8 mouse cellular contexts compared by ENCODE assay signal in the genomic region with DNA sequence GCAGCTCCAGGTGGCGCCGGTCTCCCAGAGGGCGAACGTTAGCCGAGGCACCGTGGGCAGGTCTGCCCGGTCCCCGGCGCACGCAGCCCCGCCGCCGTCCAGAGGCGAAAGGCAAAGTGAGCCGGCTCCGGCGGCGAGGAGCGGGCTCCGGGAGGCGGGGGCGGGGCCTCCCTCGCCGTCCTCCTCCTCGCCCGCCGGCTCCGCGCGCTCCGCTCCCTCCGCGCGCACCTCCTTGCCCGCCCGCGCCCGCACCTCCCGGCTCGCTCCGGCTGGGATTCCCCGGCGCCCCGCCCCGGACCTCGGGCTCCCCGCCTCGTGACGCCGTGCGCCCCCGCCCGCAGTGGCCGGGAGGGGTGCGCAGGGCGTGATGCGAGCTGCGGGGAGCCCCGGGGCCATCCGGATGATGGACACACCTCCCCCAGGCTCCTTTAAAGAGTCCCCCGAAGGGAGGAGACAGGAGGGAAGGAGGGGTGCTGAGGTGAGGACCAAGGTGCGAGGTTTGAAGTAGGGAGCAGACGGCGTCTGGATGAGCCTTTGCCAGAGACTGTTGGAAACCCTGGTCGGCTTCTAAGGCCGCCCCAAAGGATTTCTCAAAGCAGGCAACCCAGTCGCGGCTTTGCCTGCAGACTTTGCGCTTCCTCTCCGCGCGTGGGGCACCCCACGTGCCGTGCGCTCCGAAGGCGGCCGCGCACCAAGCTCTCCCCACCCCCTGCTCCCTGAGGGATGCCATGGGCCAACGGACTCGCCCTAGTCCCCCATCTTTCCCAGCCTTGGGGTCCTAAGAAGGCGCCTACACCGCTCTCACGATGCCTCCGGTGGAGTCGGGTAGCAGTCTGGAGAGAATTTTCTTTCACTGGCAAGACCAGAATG. TPM values are rescaled to one million over a fixed set of nuclear protein-coding genes. Genes with fewer than 3 reads are reported as not detected.
DNase-seq lines count a peak whose midpoint lies in the region; ATAC-seq and TF ChIP-seq lines count a peak whose summit lies in the region.

Kcng3 (minus strand) TSS at position 113 of the 870 bp plus-strand sequence.

- H3K9me3 ChIP-seq in forebrain, embryonic 15.5 days: no peaks in the 10 kb centered on the region
- no peaks in the 10 kb centered on the region for H3K9me3 ChIP-seq in limb, embryonic 15.5 days

- H3K9ac ChIP-seq in heart, adult 2 months (ENCODE audit: low read depth, low read length): no peak within 1 kb of the TSS
- H3K9ac ChIP-seq in forebrain, embryonic 15.5 days (replicated peaks): peak within 1 kb of the TSS; percentile 39
- peak within 1 kb of the TSS; percentile 42 for H3K9ac ChIP-seq in limb, embryonic 15.5 days

- no peaks in the 10 kb centered on the region for H3K4me1 ChIP-seq in heart, adult 2 months (ENCODE audit: control insufficient read depth, insufficient read depth, low read length)
- H3K4me1 ChIP-seq in forebrain, embryonic 15.5 days: peaks cover 28% of the 10 kb centered on the region
- H3K4me1 ChIP-seq in limb, embryonic 15.5 days: peaks cover 26% of the 10 kb centered on the region

- peak within 1 kb of the TSS; percentile 40 for H3K4me3 ChIP-seq in heart, adult 2 months
- peak within 1 kb of the TSS; percentile 56 for H3K4me3 ChIP-seq in forebrain, embryonic 15.5 days
- H3K4me3 ChIP-seq in limb, embryonic 15.5 days: peak within 1 kb of the TSS; percentile 53
- no peak within 1 kb of the TSS for H3K4me3 ChIP-seq in myocyte

- intact Hi-C loops in heart, adult 2 months (cut with DNase I): loop anchor here (2.0 to 10.0 kb wide), 5 partner anchors 101 to 607 kb away; no protein-coding TSS in a partner anchor

- H3K36me3 ChIP-seq in heart, adult 2 months (ENCODE audit: control insufficient read depth, insufficient read depth, low read length): no peaks in the 10 kb centered on the region
- H3K36me3 ChIP-seq in forebrain, embryonic 15.5 days: no peaks in the 10 kb centered on the region
- H3K36me3 ChIP-seq in limb, embryonic 15.5 days: no peaks in the 10 kb centered on the region
- H3K36me3 ChIP-seq in myocyte (ENCODE audit: control insufficient read depth, insufficient read depth): no peaks in the 10 kb centered on the region

- no peak within 1 kb of the TSS for H3ac ChIP-seq in myocyte (ENCODE audit: control insufficient read depth, insufficient read length)

- peak within 1 kb of the TSS; percentile 87 for H3K4me2 ChIP-seq in forebrain, embryonic 15.5 days (replicated peaks)
- H3K4me2 ChIP-seq in limb, embryonic 15.5 days: peak within 1 kb of the TSS; percentile 98
- peak within 1 kb of the TSS; percentile 86 for H3K4me2 ChIP-seq in myocyte (ENCODE audit: low read depth)

- no peaks in the 10 kb centered on the region for H3K79me2 ChIP-seq in heart, adult 2 months (replicated peaks; ENCODE audit: control insufficient read depth, insufficient read depth, low read length)
- H3K79me2 ChIP-seq in myocyte (ENCODE audit: control insufficient read depth, insufficient read depth): no peaks in the 10 kb centered on the region

- DNase-seq in heart, adult 2 months: peak; percentile 35 to 39
- DNase-seq in heart, adult 8-10 months (ENCODE audit: low spot score): no peak
- DNase-seq in adrenal gland, postnatal 10 days: peak; percentile 79
- DNase-seq in testis, postnatal 10 days (ENCODE audit: low spot score): peak; percentile 81

- TF ChIP-seq CTCF in heart, adult 2 months (IDR thresholded peaks at IDR 0.05): no peak

- H3K27me3 ChIP-seq in heart, adult 2 months (ENCODE audit: control insufficient read depth, insufficient read depth, low read length): peaks cover 10% of the 10 kb centered on the region
- peaks cover 64% of the 10 kb centered on the region for H3K27me3 ChIP-seq in forebrain, embryonic 15.5 days
- peaks cover 74% of the 10 kb centered on the region for H3K27me3 ChIP-seq in limb, embryonic 15.5 days
- H3K27me3 ChIP-seq in myocyte (ENCODE audit: control insufficient read depth, insufficient read depth, insufficient read length): peaks cover 49% of the 10 kb centered on the region

- under 1% methylated on average over 86 of the region's 86 CpGs for WGBS in heart, adult 2 months
- WGBS in forebrain, embryonic 15.5 days: under 1% methylated on average over 85 of the region's 86 CpGs
- WGBS in limb, embryonic 15.5 days: under 1% methylated on average over 45 of the region's 86 CpGs

- no peak for TF ChIP-seq POLR2A in heart, adult 2 months (IDR thresholded peaks at IDR 0.05; ENCODE audit: insufficient read depth, low read depth, low read length)
- no peak for TF ChIP-seq POLR2A in myocyte (IDR thresholded peaks at IDR 0.05; ENCODE audit: insufficient read length, low read depth)

- ATAC-seq in forebrain, embryonic 15.5 days (replicated peaks): peak; percentile 64
- peak; percentile 51 for ATAC-seq in inflammation-experienced regulatory T-cells, adult 6 months
- no peak for ATAC-seq in limb, embryonic 15.5 days (ENCODE audit: insufficient number of reproducible peaks, low FRiP score, low TSS enrichment, low read depth)

- H3K27ac ChIP-seq in heart, adult 2 months: no peak within 1 kb of the TSS
- no peak within 1 kb of the TSS for H3K27ac ChIP-seq in forebrain, embryonic 15.5 days (replicated peaks)
- H3K27ac ChIP-seq in limb, embryonic 15.5 days: no peak within 1 kb of the TSS

- no peak for TF ChIP-seq EP300 in heart, adult 2 months (IDR thresholded peaks at IDR 0.05; ENCODE audit: insufficient read depth, low read depth, low read length)

TF ChIP-seq in myocyte, 11 proteins besides CTCF, POLR2A, EP300 and RAD21:
- TF ChIP-seq USF1 (IDR thresholded peaks at IDR 0.05; ENCODE audit: low read depth) (no peak), TCF12 (IDR thresholded peaks at IDR 0.05; ENCODE audit: insufficient read depth, poor library complexity, severe bottlenecking) (no peak), REST (IDR thresholded peaks at IDR 0.05; ENCODE audit: insufficient read depth, insufficient read length) (no peak), MAX (IDR thresholded peaks at IDR 0.05; ENCODE audit: low read depth) (no peak), CEBPB (IDR thresholded peaks at IDR 0.05; ENCODE audit: insufficient read depth, poor library complexity, severe bottlenecking) (no peak), MYOD1 (IDR thresholded peaks at IDR 0.05; ENCODE audit: control insufficient read depth in 1 of 3, insufficient read length in 2 of 3, low read depth in 2 of 3) (no peak), MYOG (IDR thresholded peaks at IDR 0.05; ENCODE audit: control insufficient read depth in 1 of 3, insufficient read depth in 1 of 3, insufficient read length in 2 of 3, low read depth in 2 of 3) (no peak), E2F4 (IDR thresholded peaks at IDR 0.05; ENCODE audit: insufficient read depth) (no peak), TCF3 (IDR thresholded peaks at IDR 0.05; ENCODE audit: insufficient read length, low read depth) (no peak), SRF (IDR thresholded peaks at IDR 0.05; ENCODE audit: control insufficient read depth, insufficient read length, low read depth) (no peak), POLR2AphosphoS2 (IDR thresholded peaks at IDR 0.05; ENCODE audit: insufficient read length, low read depth) (no peak)

RNA-seq across cellular contexts. Expression of gene Kcng3, which starts in this region (rescaled TPM):
- total RNA-seq in heart, adult 2 months (2021): not detected
- 0.02 TPM in 1 of 2 replicates, not detected in the other for polyA plus RNA-seq in heart, adult 2 months (2012; rRNA removed)
- under 1 TPM in 1 of 4 experiments, not detected in 3; 0.12 TPM for total RNA-seq in heart, adult 8-10 months (2022)
- total RNA-seq in adrenal gland, postnatal 10 days (2021): 10 to 100 TPM in 1 of 2 experiments, 1 to 10 TPM in 1; 6.5 to 11.6 TPM
- 0.06 TPM in 1 of 2 replicates, not detected in the other for polyA plus RNA-seq in forebrain, embryonic 15.5 days (2015; fragmentation: Nextera tagmentation; extraction: Ambion mirVana)
- not detected for polyA plus RNA-seq in inflammation-experienced regulatory T-cells, adult 6 months (2017; shearing (Covaris generic))
- not detected in 2 replicates for polyA plus RNA-seq in limb, embryonic 15.5 days (2015; fragmentation: Nextera tagmentation; extraction: Ambion mirVana)
- polyA plus RNA-seq in myocyte (2012; fragmentation: generic; extraction: Trizol): not detected

Comparison
In these comparisons a context has a peak if more than half of its experiments do, and no peak if none do; other contexts are left out.
1. RNA of gene Kcng3 (total RNA-seq): 6.5 to 11.6 TPM in adrenal gland, postnatal 10 days; 0.12 TPM in heart, adult 8-10 months and not detected in heart, adult 2 months; every median in the first group is over 4 times any median in the second.
2. Peak in DNase-seq and H3K4me3 ChIP-seq in heart, adult 2 months; RNA of the gene not detected or under 1 TPM.
3. Peak in ATAC-seq, H3K4me3 ChIP-seq, H3K9ac ChIP-seq and H3K4me2 ChIP-seq in forebrain, embryonic 15.5 days; RNA of the gene not detected or under 1 TPM.
4. Peak in ATAC-seq in inflammation-experienced regulatory T-cells, adult 6 months; RNA of the gene not detected or under 1 TPM.
5. Peak in every context shown above with its lines, with median percentiles within 50 percentile points of each other: H3K4me2 ChIP-seq.